Mouse (Mus musculus): Measurements from ENCODE around the gene Wipi2. TPM values are rescaled to one million over a fixed set of nuclear protein-coding genes. Genes with fewer than 3 reads are reported as not detected.
A peak's percentile ranks its signal among the peaks of the same experiment; 100 is the strongest.

The Wipi2 gene
- polyA plus RNA-seq (2012; fragmentation: generic; extraction: Trizol), result 52.0 TPM

- Histone ChIP-seq H3K36me3 (ENCODE audit: control insufficient read depth, insufficient read depth) (no peaks in the 10 kb centered on the region), H3ac (ENCODE audit: control insufficient read depth, insufficient read length) (no peak within 1 kb of the TSS)
- no peak for TF ChIP-seq E2F4 (IDR thresholded peaks at IDR 0.05; ENCODE audit: insufficient read depth)
Measured at GRCm38 (mm10) chr5:142627398-142627797, at the start of gene Wipi2. Wipi2 (plus strand) TSS chr5:142627698.

GRCm38 (mm10) chr5:142578192-142578591, 49.3 kb upstream of the Wipi2 start:
- no peak for TF ChIP-seq POLR2A (IDR thresholded peaks at IDR 0.05; ENCODE audit: insufficient read length, low read depth)
- no peak for TF ChIP-seq USF1 (IDR thresholded peaks at IDR 0.05; ENCODE audit: low read depth)
- TF ChIP-seq TCF12 (IDR thresholded peaks at IDR 0.05; ENCODE audit: insufficient read depth, poor library complexity, severe bottlenecking), result no peak
- no peak for TF ChIP-seq POLR2AphosphoS2 (IDR thresholded peaks at IDR 0.05; ENCODE audit: insufficient read length, low read depth)
- TF ChIP-seq E2F4 (IDR thresholded peaks at IDR 0.05; ENCODE audit: insufficient read depth), result no peak
- no peak for TF ChIP-seq TCF3 (IDR thresholded peaks at IDR 0.05; ENCODE audit: insufficient read length, low read depth)
- no peak for TF ChIP-seq MYOD1 (IDR thresholded peaks at IDR 0.05; ENCODE audit: control insufficient read depth in 1 of 3, insufficient read length in 2 of 3, low read depth in 2 of 3)
- TF ChIP-seq SRF (IDR thresholded peaks at IDR 0.05; ENCODE audit: control insufficient read depth, insufficient read length, low read depth), result no peak
- Histone ChIP-seq H3ac (ENCODE audit: control insufficient read depth, insufficient read length) (no peak overlapping the region), H3K36me3 (ENCODE audit: control insufficient read depth, insufficient read depth) (no peaks in the 10 kb centered on the region)

More at GRCm38 (mm10) chr5:142627398-142627797, at the start of gene Wipi2:
- H3K4me3 ChIP-seq, result peak within 1 kb of the TSS; percentile 55
- peak within 1 kb of the TSS; percentile 97 for H3K4me2 ChIP-seq (ENCODE audit: low read depth)
- H3K27me3 ChIP-seq (ENCODE audit: control insufficient read depth, insufficient read depth, insufficient read length), result peaks cover 5% of the 10 kb centered on the region
- H3K79me2 ChIP-seq (ENCODE audit: control insufficient read depth, insufficient read depth), result peaks cover 27% of the 10 kb centered on the region

GRCm38 (mm10) chr5:142581517-142581916, 46.0 kb upstream of the Wipi2 start:
- Histone ChIP-seq H3K4me3 (no peak overlapping the region), H3ac (ENCODE audit: control insufficient read depth, insufficient read length) (no peak overlapping the region), H3K79me2 (ENCODE audit: control insufficient read depth, insufficient read depth) (no peaks in the 10 kb centered on the region), H3K36me3 (ENCODE audit: control insufficient read depth, insufficient read depth) (no peaks in the 10 kb centered on the region), H3K4me2 (ENCODE audit: low read depth) (no peak overlapping the region), H3K27me3 (ENCODE audit: control insufficient read depth, insufficient read depth, insufficient read length) (peaks cover 20% of the 10 kb centered on the region)
- no peak for TF ChIP-seq POLR2AphosphoS2 (IDR thresholded peaks at IDR 0.05; ENCODE audit: insufficient read length, low read depth)
- TF ChIP-seq USF1 (IDR thresholded peaks at IDR 0.05; ENCODE audit: low read depth), result no peak

More at GRCm38 (mm10) chr5:142578192-142578591, 49.3 kb upstream of the Wipi2 start:
- H3K4me3 ChIP-seq, result no peak overlapping the region
- no peak overlapping the region for H3K4me2 ChIP-seq (ENCODE audit: low read depth)
- peaks cover 12% of the 10 kb centered on the region for H3K27me3 ChIP-seq (ENCODE audit: control insufficient read depth, insufficient read depth, insufficient read length)
- no peaks in the 10 kb centered on the region for H3K79me2 ChIP-seq (ENCODE audit: control insufficient read depth, insufficient read depth)

- no peak overlapping the region for H3K4me2 ChIP-seq (ENCODE audit: low read depth)
- H3K27me3 ChIP-seq (ENCODE audit: control insufficient read depth, insufficient read depth, insufficient read length), result peaks cover 31% of the 10 kb centered on the region
- no peaks in the 10 kb centered on the region for H3K36me3 ChIP-seq (ENCODE audit: control insufficient read depth, insufficient read depth)
- H3K4me3 ChIP-seq, result no peak overlapping the region
- TF ChIP-seq MYOG (IDR thresholded peaks at IDR 0.05; ENCODE audit: control insufficient read depth in 1 of 3, insufficient read depth in 1 of 3, insufficient read length in 2 of 3, low read depth in 2 of 3) (peak in 2 of 3 experiments; percentile 53 to 64), REST (IDR thresholded peaks at IDR 0.05; ENCODE audit: insufficient read depth, insufficient read length) (no peak), CEBPB (IDR thresholded peaks at IDR 0.05; ENCODE audit: insufficient read depth, poor library complexity, severe bottlenecking) (no peak), TCF3 (IDR thresholded peaks at IDR 0.05; ENCODE audit: insufficient read length, low read depth) (no peak), E2F4 (IDR thresholded peaks at IDR 0.05; ENCODE audit: insufficient read depth) (no peak), SRF (IDR thresholded peaks at IDR 0.05; ENCODE audit: control insufficient read depth, insufficient read length, low read depth) (no peak), MYOD1 (IDR thresholded peaks at IDR 0.05; ENCODE audit: control insufficient read depth in 1 of 3, insufficient read length in 2 of 3, low read depth in 2 of 3) (peak in 2 of 3 experiments; percentile 57 to 81), POLR2AphosphoS2 (IDR thresholded peaks at IDR 0.05; ENCODE audit: insufficient read length, low read depth) (no peak), USF1 (IDR thresholded peaks at IDR 0.05; ENCODE audit: low read depth) (no peak)
- H3K79me2 ChIP-seq (ENCODE audit: control insufficient read depth, insufficient read depth), result no peaks in the 10 kb centered on the region
- H3ac ChIP-seq (ENCODE audit: control insufficient read depth, insufficient read length), result no peak overlapping the region
Measured at GRCm38 (mm10) chr5:142583616-142584126, 43.8 kb upstream of the Wipi2 start.

GRCm38 (mm10) chr5:142590953-142591616, 36.4 kb upstream of the Wipi2 start:
- no peaks in the 10 kb centered on the region for H3K79me2 ChIP-seq (ENCODE audit: control insufficient read depth, insufficient read depth)
- no peak overlapping the region for H3K4me3 ChIP-seq
- no peak overlapping the region for H3K4me2 ChIP-seq (ENCODE audit: low read depth)
- TF ChIP-seq REST (IDR thresholded peaks at IDR 0.05; ENCODE audit: insufficient read depth, insufficient read length), result no peak
- no peak for TF ChIP-seq E2F4 (IDR thresholded peaks at IDR 0.05; ENCODE audit: insufficient read depth)
- TF ChIP-seq TCF12 (IDR thresholded peaks at IDR 0.05; ENCODE audit: insufficient read depth, poor library complexity, severe bottlenecking), result no peak
- no peak for TF ChIP-seq MAX (IDR thresholded peaks at IDR 0.05; ENCODE audit: low read depth)
- no peak for TF ChIP-seq POLR2AphosphoS2 (IDR thresholded peaks at IDR 0.05; ENCODE audit: insufficient read length, low read depth)
- TF ChIP-seq POLR2A (IDR thresholded peaks at IDR 0.05; ENCODE audit: insufficient read length, low read depth), result no peak
- TF ChIP-seq CEBPB (IDR thresholded peaks at IDR 0.05; ENCODE audit: insufficient read depth, poor library complexity, severe bottlenecking), result no peak
- TF ChIP-seq TCF3 (IDR thresholded peaks at IDR 0.05; ENCODE audit: insufficient read length, low read depth), result no peak
- TF ChIP-seq MYOD1 (IDR thresholded peaks at IDR 0.05; ENCODE audit: control insufficient read depth in 1 of 3, insufficient read length in 2 of 3, low read depth in 2 of 3), result no peak
- no peak for TF ChIP-seq USF1 (IDR thresholded peaks at IDR 0.05; ENCODE audit: low read depth)
- no peak for TF ChIP-seq MYOG (IDR thresholded peaks at IDR 0.05; ENCODE audit: control insufficient read depth in 1 of 3, insufficient read depth in 1 of 3, insufficient read length in 2 of 3, low read depth in 2 of 3)
- TF ChIP-seq SRF (IDR thresholded peaks at IDR 0.05; ENCODE audit: control insufficient read depth, insufficient read length, low read depth), result no peak
- H3K36me3 ChIP-seq (ENCODE audit: control insufficient read depth, insufficient read depth), result no peaks in the 10 kb centered on the region
- peaks cover 30% of the 10 kb centered on the region for H3K27me3 ChIP-seq (ENCODE audit: control insufficient read depth, insufficient read depth, insufficient read length)
- H3ac ChIP-seq (ENCODE audit: control insufficient read depth, insufficient read length), result no peak overlapping the region

All from myocyte (in vitro differentiated cells).